Mouse (Mus musculus) right cerebral cortex, postnatal 10 days (tissue): ENCODE results near the gene Irf7.

ENCODE experiments used
- DNase-seq, 2 experiments: peaks; one replicate each; pipeline ENCODE4 v3.0.0; 2021; ENCODE audit warnings: low spot score in 2 of 2

Irf7 gene

DNA sequence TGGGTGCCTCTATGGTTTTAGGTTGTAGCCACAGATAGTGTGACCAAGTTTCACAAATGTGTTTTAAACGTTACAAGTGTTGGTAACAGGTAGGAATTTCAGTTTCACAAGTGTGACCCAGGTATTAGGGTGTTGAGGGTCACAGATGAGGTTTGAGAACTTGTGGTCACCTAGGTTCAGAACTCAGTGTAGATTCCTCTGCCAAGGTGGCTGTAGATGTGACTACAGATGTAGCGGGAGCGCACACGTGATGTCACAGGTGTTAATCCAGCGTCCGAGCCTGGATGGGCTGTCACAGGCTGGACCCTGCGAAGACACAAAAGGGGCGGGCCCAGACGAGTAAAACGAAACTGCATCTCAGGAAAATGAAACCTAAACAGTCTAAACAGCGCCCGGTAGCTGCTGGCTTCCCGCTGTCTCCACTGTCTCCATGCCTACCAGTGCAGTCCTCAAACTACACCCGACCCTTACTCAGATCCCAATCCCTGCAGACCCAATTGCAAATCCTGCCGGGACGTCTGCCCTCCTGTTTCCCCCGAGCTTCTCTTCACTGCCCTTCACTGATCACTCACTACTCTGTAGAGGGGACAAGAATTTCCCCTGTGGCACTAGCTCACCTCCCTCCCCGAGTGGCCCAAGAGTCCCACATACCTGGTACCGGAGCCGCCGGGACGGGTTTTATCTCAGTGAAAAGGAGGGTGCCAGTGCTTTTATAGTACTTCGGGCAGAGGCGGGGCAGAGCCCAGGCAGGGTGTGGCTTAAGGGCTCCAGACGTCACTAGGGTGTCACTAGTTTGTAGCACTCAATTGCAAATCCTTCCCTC is at the start of gene Irf7:
Irf7 (minus strand) TSS at position 743 of the 823 bp plus-strand sequence.
- DNase-seq: no peak

DNA sequence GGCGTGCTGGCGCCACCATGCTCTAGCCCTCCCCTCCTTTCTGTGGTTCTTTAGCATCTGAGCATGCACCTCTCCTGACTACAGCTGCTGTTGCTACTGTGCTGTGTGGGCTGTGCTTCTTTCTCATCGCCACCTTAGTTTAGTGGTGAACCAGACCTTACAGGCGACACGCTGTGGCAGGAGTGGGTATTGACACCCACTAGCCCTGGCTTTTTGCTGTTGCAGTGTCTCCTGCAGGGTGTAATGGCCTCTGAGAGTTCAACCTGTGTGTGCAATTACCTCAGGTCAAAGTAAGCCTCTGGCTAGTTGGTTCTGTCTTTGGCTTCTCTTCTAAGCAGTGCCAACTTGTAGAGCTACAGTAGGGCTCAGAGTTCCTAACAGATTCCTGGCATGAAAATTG is 49.7 kb upstream of the Irf7 start:
- no peak for DNase-seq

GRCm38 (mm10) chr7:141315076-141315475 is 48.8 kb upstream of the Irf7 start:
- DNase-seq: peak; percentile 60 to 63

DNA sequence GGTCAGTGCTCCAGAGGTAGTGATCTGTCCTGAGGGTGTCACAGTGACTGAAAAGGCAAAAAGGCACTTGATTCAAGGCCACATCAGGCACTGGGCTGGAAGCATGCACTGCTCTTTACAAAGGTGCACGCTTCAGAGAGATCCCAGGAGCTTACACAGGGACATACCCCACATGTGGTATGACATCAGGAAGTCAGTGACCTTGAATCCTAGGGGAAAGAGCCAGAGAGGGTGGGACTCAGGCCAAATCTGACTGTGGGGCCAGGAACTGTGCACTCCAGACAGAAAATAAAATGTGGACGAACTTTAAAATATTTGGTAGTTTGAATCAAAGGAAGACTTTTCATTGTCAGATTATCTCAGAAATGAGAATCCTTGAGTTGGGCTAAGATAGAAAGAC is 48.1 kb upstream of the Irf7 start:
- no peak for DNase-seq

DNA sequence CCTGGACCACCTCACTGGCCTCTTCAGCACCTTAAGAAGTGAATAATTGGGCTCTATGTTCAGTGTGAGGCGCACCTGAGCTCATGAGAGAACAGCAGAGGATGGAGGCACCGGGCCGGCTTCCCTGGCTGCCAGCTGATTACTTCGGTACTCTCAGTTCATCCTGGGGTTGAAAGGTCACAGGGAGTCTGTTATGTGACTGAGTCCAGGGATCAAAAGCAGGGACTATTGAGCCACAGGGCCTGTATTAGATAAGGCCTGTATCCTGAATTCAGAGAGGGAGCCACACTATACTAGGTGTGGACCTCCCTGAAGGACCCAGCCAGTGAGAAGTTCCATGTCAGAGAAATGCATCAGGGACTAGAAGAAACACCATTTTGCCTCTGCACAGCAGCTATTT is 38.3 kb upstream of the Irf7 start:
- no peak for DNase-seq

GRCm38 (mm10) chr7:141302702-141303268 is 36.5 kb upstream of the Irf7 start:
- DNase-seq: no peak

- no peak for DNase-seq
Observed at GRCm38 (mm10) chr7:141301386-141301785, 35.1 kb upstream of the Irf7 start.

GRCm38 (mm10) chr7:141299175-141299574 is 32.9 kb upstream of the Irf7 start:
- peak; percentile 36 to 53 for DNase-seq

DNA sequence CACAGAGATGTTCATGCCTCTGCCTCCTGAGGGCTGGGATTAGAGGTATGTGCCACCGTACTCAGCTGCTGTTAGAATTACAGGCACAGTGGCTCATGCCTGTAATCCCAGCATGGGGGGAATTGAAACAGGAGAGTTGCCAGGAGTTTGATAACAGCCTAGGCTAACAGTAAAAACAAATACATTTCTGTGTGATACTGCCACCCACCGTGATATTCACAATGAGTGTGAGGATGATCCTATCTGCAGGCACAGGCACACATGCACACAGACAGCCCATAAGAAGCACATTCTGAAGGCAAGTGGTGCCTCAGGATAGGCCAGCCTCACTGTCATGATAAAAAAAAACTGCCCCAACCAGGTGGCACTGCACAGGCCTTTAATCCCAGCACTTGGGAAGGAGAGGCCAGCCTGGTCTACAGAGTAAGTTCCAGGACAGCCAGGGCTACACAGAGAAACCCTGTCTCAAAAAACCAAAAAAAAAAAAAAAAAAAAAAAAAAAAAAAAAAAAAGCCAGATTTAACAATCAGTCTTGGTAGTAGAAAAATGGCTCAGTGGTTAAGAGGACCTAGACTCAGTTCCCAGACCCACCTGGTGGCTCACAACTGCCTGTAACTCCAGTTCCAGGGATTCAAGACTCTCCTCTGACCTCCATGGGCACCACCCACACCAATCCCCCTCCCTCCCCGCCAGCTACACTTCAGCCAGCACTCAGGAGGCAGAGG is 31.8 kb upstream of the Irf7 start:
- no peak for DNase-seq

- DNase-seq: no peak
Observed at GRCm38 (mm10) chr7:141294479-141294878, 28.2 kb upstream of the Irf7 start.

DNA sequence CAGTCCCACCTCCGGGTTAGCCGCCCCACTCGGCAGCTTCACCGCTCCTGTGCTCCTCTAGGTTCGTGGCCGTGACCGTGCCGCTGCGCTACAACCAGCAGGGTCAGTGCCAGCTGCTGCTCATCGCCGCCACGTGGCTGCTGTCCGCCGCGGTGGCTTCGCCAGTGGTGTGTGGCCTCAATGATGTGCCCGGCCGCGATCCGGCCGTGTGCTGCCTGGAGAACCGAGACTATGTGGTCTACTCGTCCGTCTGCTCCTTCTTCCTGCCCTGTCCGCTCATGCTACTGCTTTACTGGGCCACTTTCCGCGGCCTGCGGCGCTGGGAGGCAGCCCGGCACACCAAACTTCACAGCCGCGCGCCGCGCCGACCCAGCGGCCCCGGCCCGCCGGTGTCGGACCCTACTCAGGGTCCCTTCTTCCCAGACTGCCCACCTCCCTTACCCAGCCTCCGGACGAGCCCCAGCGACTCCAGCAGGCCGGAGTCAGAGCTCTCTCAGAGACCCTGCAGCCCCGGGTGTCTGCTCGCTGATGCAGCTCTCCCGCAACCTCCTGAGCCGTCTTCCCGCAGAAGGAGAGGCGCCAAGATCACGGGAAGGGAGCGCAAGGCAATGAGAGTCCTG is 27.7 kb upstream of the Irf7 start:
- no peak for DNase-seq

- DNase-seq: no peak
Observed at GRCm38 (mm10) chr7:141292583-141293388, 26.5 kb upstream of the Irf7 start.

- DNase-seq: peak; percentile 44 to 47
Observed at GRCm38 (mm10) chr7:141291921-141292582, 25.8 kb upstream of the Irf7 start, which contains the start of gene Drd4. Gene Drd4 (plus strand): TSS chr7:141292006.

DNA sequence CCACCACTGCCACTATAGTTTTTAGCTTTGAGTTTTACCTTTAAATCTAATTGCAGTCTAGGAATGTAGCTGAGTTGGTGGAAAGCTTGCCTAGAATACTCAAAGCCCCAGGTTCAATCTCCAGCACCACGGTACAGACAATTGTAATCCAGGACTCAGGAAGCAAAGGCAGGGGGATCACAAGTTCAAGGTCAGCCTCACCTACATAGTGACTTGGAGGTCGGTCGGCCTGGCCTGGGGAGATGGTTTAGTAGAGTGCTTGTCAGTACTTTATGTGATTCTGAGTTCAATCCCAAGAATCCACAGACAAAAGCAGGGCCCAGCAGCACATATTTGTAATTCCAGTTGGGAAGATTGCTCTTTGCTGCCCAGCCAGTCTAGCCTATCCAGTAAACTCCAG is 21.8 kb upstream of the Irf7 start:
- DNase-seq: no peak

- DNase-seq: no peak
Observed at GRCm38 (mm10) chr7:141282756-141283155, 16.5 kb upstream of the Irf7 start.

DNA sequence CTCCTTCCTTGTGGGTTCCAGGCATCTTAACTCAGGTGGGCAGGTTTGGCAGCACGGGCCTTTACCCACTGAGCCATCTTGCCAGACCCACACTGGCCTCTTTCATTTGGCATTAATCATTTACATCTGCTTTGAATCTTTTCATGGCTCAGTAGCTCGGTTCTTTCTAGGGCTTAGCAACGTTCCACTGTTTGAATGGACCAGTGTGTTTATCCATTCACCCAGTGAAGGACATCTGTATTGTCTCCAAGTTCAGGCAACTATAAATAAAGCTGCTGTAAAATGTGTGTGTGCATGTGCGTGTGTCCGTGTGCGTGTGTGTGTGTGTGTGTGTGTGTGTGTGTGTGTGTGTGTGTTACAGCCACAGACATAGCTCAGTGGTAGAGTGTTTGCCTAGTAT is 15.2 kb upstream of the Irf7 start:
- DNase-seq: no peak

- DNase-seq: no peak
Observed at GRCm38 (mm10) chr7:141278766-141279590, 12.7 kb upstream of the Irf7 start, which contains the start of gene Sct. Gene Sct (minus strand): TSS chr7:141279133.

DNA sequence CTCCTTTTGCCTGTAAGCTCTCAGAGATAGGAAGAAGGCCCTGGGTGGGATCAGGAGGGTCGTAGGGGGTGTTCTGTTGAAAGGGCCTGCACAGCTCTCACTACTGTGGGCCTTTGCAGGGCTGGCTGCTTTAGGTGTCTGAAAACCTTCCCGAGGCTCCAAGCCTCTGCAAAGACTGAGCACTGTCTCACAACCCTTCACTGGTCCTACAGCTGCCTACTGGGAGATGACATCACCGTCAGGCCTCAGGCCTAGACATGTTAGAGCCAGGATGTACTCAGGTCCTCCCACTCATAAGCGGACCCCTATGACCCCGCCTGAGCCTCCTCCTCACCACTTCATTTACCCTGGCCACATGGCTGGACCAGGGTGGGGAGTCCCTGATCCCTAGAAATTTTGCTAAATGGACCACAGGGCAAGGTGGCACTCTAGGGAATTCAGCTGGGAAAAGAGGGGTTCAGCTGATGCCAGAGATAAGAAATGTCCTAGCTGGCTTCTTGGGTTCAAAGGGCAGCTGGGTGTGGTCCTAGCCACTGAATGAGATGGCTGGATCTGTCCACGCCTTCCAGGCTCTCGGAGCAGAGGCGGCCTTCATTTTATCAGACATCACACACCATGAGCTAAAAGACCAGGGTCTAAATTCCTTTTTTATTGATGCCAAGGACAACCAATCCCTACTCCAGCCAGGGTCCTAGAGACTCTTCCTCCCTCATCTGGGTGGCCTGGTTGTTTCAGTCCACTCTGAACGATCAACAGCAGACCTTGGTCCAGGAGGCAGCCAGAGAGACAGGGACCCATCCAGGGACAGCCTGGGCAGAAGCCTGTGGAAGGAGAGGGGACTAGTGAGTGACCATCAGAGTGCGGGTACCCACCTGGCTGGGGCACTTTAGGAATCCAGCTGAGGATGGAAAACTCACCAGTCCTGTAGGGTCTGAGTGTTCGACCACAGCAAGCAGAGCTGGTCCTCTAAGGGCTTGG is 11.7 kb upstream of the Irf7 start:
- DNase-seq: no peak

DNA sequence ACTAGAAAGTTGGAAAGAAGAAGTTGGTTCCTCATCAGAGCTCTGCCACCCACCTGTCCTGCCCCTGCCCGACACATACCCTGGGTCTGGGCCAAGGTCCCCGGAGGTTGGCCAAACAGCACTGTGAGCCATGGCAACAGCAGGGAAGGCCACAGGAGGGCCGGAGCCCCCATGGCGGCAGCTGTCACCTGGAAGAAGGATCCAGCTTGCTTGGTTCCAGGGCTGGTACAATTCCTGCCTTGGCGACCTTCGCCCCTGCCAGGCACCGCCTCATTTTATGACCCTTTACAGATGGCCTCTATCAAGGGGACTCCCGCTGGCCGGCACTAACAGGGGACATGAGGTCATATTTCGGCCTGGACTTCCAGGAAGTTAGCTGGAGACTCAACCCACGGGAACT is 10.3 kb upstream of the Irf7 start, which contains the start of gene Cdhr5:
Cdhr5 (minus strand) TSS at position 241 of the 400 bp plus-strand sequence.
- DNase-seq: no peak
